Mouse (Mus musculus): ENCODE results near the gene Dennd1a. TPM values are rescaled to one million over a fixed set of nuclear protein-coding genes. Genes with fewer than 3 reads are reported as not detected.

The Dennd1a gene
- polyA plus RNA-seq (2015; fragmentation: Nextera tagmentation; extraction: Ambion mirVana) = 14.4 and 15.5 TPM in 2 replicates

- H3K27ac ChIP-seq = peak within 1 kb of the TSS; percentile 91
- under 1% methylated on average over 75 of the region's 81 CpGs for WGBS
- peak; percentile 95 for ATAC-seq (ENCODE audit: low FRiP score)
These were observed at the start of gene Dennd1a for GRCm38 (mm10) chr2:38286733-38287551. Gene Dennd1a, minus strand, starts transcription at chr2:38287390.

DNA sequence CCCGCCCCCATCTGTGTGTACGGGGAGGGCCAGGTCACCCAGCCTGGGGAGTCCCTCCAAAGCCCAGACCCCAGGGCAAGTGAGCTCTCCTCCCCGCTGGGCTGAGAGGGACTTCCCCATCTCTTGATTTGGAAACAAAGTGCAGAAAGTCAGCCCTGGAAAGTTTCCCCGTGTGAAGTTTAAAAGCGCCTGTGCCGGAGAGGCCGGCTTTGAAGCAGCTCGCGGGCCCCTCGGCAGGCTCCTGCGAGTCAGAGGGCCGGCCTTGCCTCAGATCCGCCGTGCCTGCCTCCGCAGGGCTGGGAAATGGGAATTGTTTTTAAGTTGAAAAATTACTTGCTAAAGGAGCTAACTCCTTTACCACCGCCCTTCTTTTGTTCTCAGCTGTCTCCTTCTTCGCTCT lies 49.4 kb upstream of the Dennd1a start:
- H3K9me3 ChIP-seq = no peaks in the 10 kb centered on the region
- H3K4me1 ChIP-seq (replicated peaks) = peaks cover 17% of the 10 kb centered on the region

More at GRCm38 (mm10) chr2:38286733-38287551, at the start of gene Dennd1a:
- Histone ChIP-seq H3K4me1 (replicated peaks) (peaks cover 15% of the 10 kb centered on the region), H3K4me3 (peak within 1 kb of the TSS; percentile 82), H3K36me3 (no peaks in the 10 kb centered on the region), H3K9ac (peak within 1 kb of the TSS; percentile 87), H3K27me3 (no peaks in the 10 kb centered on the region), H3K9me3 (no peaks in the 10 kb centered on the region), H3K4me2 (peak within 1 kb of the TSS; percentile 71)

DNA sequence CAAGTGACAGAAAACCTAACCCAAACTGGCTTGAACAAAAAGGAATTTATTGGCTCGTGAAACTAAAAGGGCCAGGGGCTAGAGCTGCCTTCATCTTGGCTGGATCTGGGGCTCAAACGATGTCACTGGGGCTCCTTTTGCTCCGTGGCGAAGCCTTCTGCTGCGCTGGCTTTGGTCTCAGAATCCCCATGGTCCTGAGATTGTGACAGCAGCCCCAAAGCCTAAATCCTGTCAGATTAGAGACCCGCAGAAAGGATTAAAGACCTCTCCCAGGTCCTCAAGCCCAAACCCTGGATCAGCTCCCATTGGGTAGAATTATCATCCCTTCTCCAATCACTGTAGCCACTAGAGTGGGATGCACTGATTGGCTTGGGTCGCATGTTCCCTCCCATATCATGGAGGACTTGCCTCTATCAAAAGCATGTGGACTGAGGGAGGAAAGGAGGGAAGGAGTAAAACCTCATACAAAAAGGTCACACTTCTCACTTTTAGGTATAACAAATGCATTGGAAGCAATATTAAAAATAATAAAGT lies 46.5 kb upstream of the Dennd1a start:
- no peaks in the 10 kb centered on the region for H3K9me3 ChIP-seq
- H3K4me3 ChIP-seq = no peak overlapping the region
- peaks cover 7% of the 10 kb centered on the region; the same call in 1 of the 2 replicates for H3K4me1 ChIP-seq (replicated peaks)
- no peak overlapping the region for H3K9ac ChIP-seq
- ATAC-seq (ENCODE audit: low FRiP score) = no peak
- 45% methylated on average over 7 of the region's 7 CpGs for WGBS
- peaks cover 76% of the 10 kb centered on the region for H3K27me3 ChIP-seq
- no peak overlapping the region for H3K27ac ChIP-seq
- no peak overlapping the region for H3K4me2 ChIP-seq
- H3K36me3 ChIP-seq = no peaks in the 10 kb centered on the region

More for the DNA sequence above, 49.4 kb upstream of the Dennd1a start:
- no peak overlapping the region for H3K4me3 ChIP-seq
- no peak overlapping the region for H3K4me2 ChIP-seq
- under 1% methylated on average over 17 of the region's 17 CpGs for WGBS
- 0 out of 2 replicates have a peak overlapping the region, but pooled peaks have one; percentile 3 for H3K9ac ChIP-seq
- no peak for ATAC-seq (ENCODE audit: low FRiP score)
- H3K27ac ChIP-seq = no peak overlapping the region
- H3K36me3 ChIP-seq = no peaks in the 10 kb centered on the region
- peaks cover 92% of the 10 kb centered on the region for H3K27me3 ChIP-seq

- Histone ChIP-seq H3K4me3 (no peak overlapping the region), H3K9ac (no peak overlapping the region), H3K27me3 (peaks cover 52% of the 10 kb centered on the region), H3K4me1 (replicated peaks) (no peaks in the 10 kb centered on the region), H3K27ac (no peak overlapping the region), H3K36me3 (no peaks in the 10 kb centered on the region), H3K9me3 (no peaks in the 10 kb centered on the region), H3K4me2 (no peak overlapping the region)
- 73% methylated on average over 1 of the region's 1 CpGs for WGBS
- ATAC-seq (ENCODE audit: low FRiP score) = no peak
These were observed 39.5 kb upstream of the Dennd1a start for GRCm38 (mm10) chr2:38326671-38327070.

GRCm38 (mm10) chr2:38323380-38323779 lies 36.2 kb upstream of the Dennd1a start:
- no peak overlapping the region for H3K27ac ChIP-seq
- 65% methylated on average over 8 of the region's 8 CpGs for WGBS
- H3K9ac ChIP-seq = no peak overlapping the region
- ATAC-seq (ENCODE audit: low FRiP score) = no peak
- H3K27me3 ChIP-seq = peaks cover 46% of the 10 kb centered on the region
- no peak overlapping the region for H3K4me3 ChIP-seq
- no peaks in the 10 kb centered on the region for H3K9me3 ChIP-seq
- no peaks in the 10 kb centered on the region for H3K36me3 ChIP-seq
- no peaks in the 10 kb centered on the region for H3K4me1 ChIP-seq (replicated peaks)
- no peak overlapping the region for H3K4me2 ChIP-seq

GRCm38 (mm10) chr2:38320911-38321310 lies 33.7 kb upstream of the Dennd1a start:
- Histone ChIP-seq H3K9me3 (no peaks in the 10 kb centered on the region), H3K4me3 (no peak overlapping the region), H3K4me2 (no peak overlapping the region), H3K9ac (no peak overlapping the region), H3K36me3 (no peaks in the 10 kb centered on the region), H3K27me3 (peaks cover 42% of the 10 kb centered on the region), H3K27ac (no peak overlapping the region), H3K4me1 (replicated peaks) (no peaks in the 10 kb centered on the region)
- no peak for ATAC-seq (ENCODE audit: low FRiP score)
- WGBS = 67% methylated on average over 4 of the region's 4 CpGs

- no peak overlapping the region for H3K9ac ChIP-seq
- H3K27me3 ChIP-seq = peaks cover 32% of the 10 kb centered on the region
- H3K9me3 ChIP-seq = no peaks in the 10 kb centered on the region
- no peak overlapping the region for H3K27ac ChIP-seq
- no peak overlapping the region for H3K4me2 ChIP-seq
- ATAC-seq (ENCODE audit: low FRiP score) = no peak
- H3K36me3 ChIP-seq = no peaks in the 10 kb centered on the region
- WGBS = 90% methylated on average over 11 of the region's 11 CpGs
- H3K4me1 ChIP-seq (replicated peaks) = no peaks in the 10 kb centered on the region
- no peak overlapping the region for H3K4me3 ChIP-seq
These were observed 31.9 kb upstream of the Dennd1a start for GRCm38 (mm10) chr2:38319086-38319485.

DNA sequence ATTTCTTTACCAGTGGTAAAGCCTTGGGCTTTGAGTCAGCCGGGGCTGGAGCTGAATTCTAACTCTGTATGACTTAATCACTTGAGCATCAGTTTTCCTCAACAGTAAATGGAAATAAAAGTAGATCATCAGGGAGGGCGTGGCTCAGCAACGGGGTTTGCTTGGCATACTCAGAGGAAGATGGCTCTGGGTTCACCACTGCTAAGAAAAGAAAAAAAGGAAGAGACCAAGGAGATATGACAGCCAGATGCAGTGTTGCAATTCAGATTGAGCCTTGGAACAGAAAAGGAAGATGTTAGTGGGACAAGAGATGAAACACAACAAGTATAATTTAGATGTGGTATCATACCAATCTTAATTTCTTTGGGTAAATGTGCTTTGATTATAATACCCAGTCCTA lies 26.2 kb upstream of the Dennd1a start:
- Histone ChIP-seq H3K9me3 (no peaks in the 10 kb centered on the region), H3K4me3 (no peak overlapping the region), H3K27me3 (peaks cover 15% of the 10 kb centered on the region; the same call in 1 of the 2 replicates), H3K4me1 (replicated peaks) (no peaks in the 10 kb centered on the region), H3K36me3 (no peaks in the 10 kb centered on the region), H3K9ac (no peak overlapping the region), H3K27ac (no peak overlapping the region), H3K4me2 (no peak overlapping the region)
- ATAC-seq (ENCODE audit: low FRiP score) = no peak
- WGBS = 67% methylated on average over 3 of the region's 3 CpGs

DNA sequence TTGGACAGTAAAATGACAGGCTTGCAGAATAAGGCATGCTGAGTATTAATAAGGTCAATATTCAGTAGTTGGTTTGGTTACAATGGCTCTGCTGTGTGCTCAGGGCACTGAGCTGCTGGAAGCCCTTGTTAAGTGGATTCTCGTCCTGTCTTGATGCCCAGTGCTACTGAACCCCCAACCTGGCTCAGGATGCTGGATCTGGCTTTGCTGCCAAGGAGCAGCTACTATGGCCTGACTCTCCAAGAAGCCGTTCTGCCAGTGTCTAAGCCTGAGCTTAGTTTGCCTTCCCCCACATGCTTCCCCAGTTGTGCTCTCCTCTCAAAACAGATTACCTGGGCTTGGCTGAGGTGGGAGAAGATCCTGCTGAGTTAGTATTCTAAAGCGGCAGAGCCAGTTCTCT lies 25.7 kb upstream of the Dennd1a start:
- Histone ChIP-seq H3K27me3 (peaks cover 15% of the 10 kb centered on the region; the same call in 1 of the 2 replicates), H3K9ac (no peak overlapping the region), H3K4me2 (no peak overlapping the region), H3K27ac (no peak overlapping the region), H3K4me3 (no peak overlapping the region), H3K9me3 (no peaks in the 10 kb centered on the region), H3K36me3 (no peaks in the 10 kb centered on the region), H3K4me1 (replicated peaks) (no peaks in the 10 kb centered on the region)
- ATAC-seq (ENCODE audit: low FRiP score) = no peak
- 47% methylated on average over 3 of the region's 3 CpGs for WGBS

DNA sequence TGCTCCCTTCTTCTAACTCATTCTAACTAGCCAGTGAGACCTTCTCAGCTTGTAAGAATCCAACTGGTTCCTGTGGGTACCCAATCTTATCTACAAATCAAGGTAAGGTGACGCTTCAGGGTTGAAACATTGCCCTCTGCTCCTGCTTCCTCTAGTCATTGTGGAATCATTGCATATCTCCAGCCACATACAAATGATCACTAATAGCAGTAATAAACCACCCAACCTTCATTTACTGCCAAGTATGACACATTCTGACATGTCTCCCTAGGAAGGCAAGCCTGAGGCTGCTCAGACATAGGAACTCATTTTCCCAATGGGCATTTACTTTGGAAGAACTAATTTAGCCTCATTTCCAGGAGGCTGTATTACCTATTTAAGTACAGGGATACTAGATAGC lies 18.0 kb upstream of the Dennd1a start:
- Histone ChIP-seq H3K4me3 (no peak overlapping the region), H3K9ac (no peak overlapping the region), H3K27ac (no peak overlapping the region), H3K4me1 (replicated peaks) (no peaks in the 10 kb centered on the region), H3K27me3 (peaks cover 21% of the 10 kb centered on the region), H3K9me3 (no peaks in the 10 kb centered on the region), H3K36me3 (no peaks in the 10 kb centered on the region), H3K4me2 (no peak overlapping the region)
- ATAC-seq (ENCODE audit: low FRiP score) = no peak
- 94% methylated on average over 1 of the region's 1 CpGs for WGBS

DNA sequence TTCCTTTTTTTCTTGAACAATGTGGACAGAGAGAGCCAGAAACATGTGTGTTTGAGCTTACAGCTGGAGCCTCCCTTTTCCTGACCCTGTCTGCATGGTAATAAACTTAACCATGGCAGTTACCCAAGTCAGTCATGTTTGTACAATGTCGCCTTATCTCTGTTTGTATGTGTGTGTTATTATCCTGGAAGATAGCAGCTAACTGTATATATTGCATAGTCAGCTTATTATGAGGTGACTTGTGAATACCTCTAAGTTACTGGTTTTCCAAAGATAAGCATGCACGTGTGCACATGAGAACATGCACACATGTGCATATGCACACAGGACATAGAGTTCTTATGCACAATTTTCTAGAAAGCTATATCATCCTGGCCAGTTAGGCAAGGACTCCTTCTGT lies 13.8 kb upstream of the Dennd1a start:
- no peak for ATAC-seq (ENCODE audit: low FRiP score)
- peaks cover 21% of the 10 kb centered on the region for H3K27me3 ChIP-seq
- no peaks in the 10 kb centered on the region for H3K36me3 ChIP-seq
- H3K9ac ChIP-seq = no peak overlapping the region
- no peaks in the 10 kb centered on the region for H3K4me1 ChIP-seq (replicated peaks)
- no peak overlapping the region for H3K27ac ChIP-seq
- no peak overlapping the region for H3K4me3 ChIP-seq
- 92% methylated on average over 2 of the region's 2 CpGs for WGBS
- H3K4me2 ChIP-seq = no peak overlapping the region
- H3K9me3 ChIP-seq = no peaks in the 10 kb centered on the region

- Histone ChIP-seq H3K27me3 (no peaks in the 10 kb centered on the region), H3K27ac (no peak overlapping the region), H3K4me3 (no peak overlapping the region), H3K36me3 (no peaks in the 10 kb centered on the region), H3K4me1 (replicated peaks) (no peaks in the 10 kb centered on the region), H3K4me2 (no peak overlapping the region), H3K9me3 (no peaks in the 10 kb centered on the region), H3K9ac (no peak overlapping the region)
- no peak for ATAC-seq (ENCODE audit: low FRiP score)
- WGBS = 94% methylated on average over 4 of the region's 4 CpGs
These were observed 8.7 kb upstream of the Dennd1a start for GRCm38 (mm10) chr2:38295939-38296338.

DNA sequence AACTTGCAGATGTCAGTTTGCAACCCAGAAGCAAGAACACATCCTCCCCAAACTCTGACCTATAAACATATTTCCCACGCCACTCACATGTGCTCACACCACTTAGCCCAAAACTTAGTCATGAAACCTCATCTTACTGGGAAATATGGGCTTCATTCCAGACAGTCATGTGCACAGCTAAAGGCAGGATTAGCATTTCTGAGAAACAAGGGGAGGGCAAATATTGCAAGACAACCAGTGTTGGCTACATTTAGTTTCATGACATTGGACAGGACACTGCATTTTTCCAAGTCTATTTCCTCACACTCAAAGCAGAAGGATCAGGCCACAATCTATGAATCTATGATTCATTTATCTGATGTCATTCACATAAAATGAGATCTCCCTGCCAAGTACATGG lies 4.3 kb upstream of the Dennd1a start:
- peaks cover 4% of the 10 kb centered on the region; the same call in 1 of the 2 replicates for H3K4me1 ChIP-seq (replicated peaks)
- no peak overlapping the region for H3K9ac ChIP-seq
- no peak overlapping the region for H3K4me2 ChIP-seq
- WGBS = 78% methylated on average over 1 of the region's 1 CpGs
- H3K4me3 ChIP-seq = no peak overlapping the region
- H3K9me3 ChIP-seq = no peaks in the 10 kb centered on the region
- H3K27me3 ChIP-seq = no peaks in the 10 kb centered on the region
- no peak for ATAC-seq (ENCODE audit: low FRiP score)
- no peak overlapping the region for H3K27ac ChIP-seq
- no peaks in the 10 kb centered on the region for H3K36me3 ChIP-seq
